Mouse (Mus musculus): ENCODE measurements at regions not wholly inside any gene's neighbourhood (a gene's known extent, or its start where the extent isn't known, plus 50 kb on each side); places are given as distances from the start of the nearest gene placed in this dataset.
A peak's percentile ranks its signal among the peaks of the same experiment; 100 is the strongest.

GRCm38 (mm10) chrX:142534780-142535179 lies 144.4 kb upstream of the Acsl4 start:
- Histone ChIP-seq H3K27ac (ENCODE audit: low read depth, low read length) (no peak overlapping the region), H3K9me3 (ENCODE audit: control insufficient read depth, low read length) (no peaks in the 10 kb centered on the region), H3K4me1 (ENCODE audit: control insufficient read depth, insufficient read depth, low read length) (no peaks in the 10 kb centered on the region), H3K36me3 (ENCODE audit: control insufficient read depth, insufficient read depth, low read length) (no peaks in the 10 kb centered on the region), H3K4me3 (ENCODE audit: low read depth, low read length) (no peak overlapping the region), H3K9ac (ENCODE audit: low read length) (no peak overlapping the region), H3K27me3 (ENCODE audit: control insufficient read depth, insufficient read depth, low read length) (no peaks in the 10 kb centered on the region), H3K4me2 (no peak overlapping the region)
- DNase-seq (ENCODE audit: low spot score, missing footprints), result no peak
- 39% methylated on average over 8 of the region's 8 CpGs for WGBS
- no peak for ATAC-seq (ENCODE audit: low FRiP score)

DNA sequence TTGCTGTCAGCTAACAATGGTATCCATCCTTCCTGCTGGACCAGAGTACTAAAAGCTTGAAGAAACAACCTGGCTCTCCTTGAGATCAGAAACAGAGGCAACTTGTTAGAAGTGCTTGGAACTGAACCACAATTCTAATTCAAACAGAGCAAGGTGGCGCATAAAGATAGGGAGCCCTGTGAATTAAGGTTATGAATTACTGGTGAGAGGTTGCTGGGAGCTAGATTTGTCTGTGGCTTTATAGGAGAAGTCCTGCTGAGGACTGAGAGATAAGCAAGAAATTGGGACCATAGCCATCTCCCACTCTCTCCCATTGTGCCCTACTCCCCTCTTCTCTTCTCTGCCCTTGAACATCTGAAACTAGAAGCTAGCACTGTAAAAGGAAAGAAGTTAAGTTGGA lies 145.2 kb upstream of the Acsl4 start:
- H3K4me1 ChIP-seq (ENCODE audit: control insufficient read depth, insufficient read depth, low read length), result no peaks in the 10 kb centered on the region
- H3K9me3 ChIP-seq (ENCODE audit: control insufficient read depth, low read length), result no peaks in the 10 kb centered on the region
- no peak overlapping the region for H3K27ac ChIP-seq (ENCODE audit: low read depth, low read length)
- no peak overlapping the region for H3K9ac ChIP-seq (ENCODE audit: low read length)
- H3K4me2 ChIP-seq, result no peak overlapping the region
- no peak overlapping the region for H3K4me3 ChIP-seq (ENCODE audit: low read depth, low read length)
- no peak for DNase-seq (ENCODE audit: low spot score, missing footprints)
- WGBS, result 88% methylated on average over 1 of the region's 1 CpGs
- H3K36me3 ChIP-seq (ENCODE audit: control insufficient read depth, insufficient read depth, low read length), result no peaks in the 10 kb centered on the region
- no peaks in the 10 kb centered on the region for H3K27me3 ChIP-seq (ENCODE audit: control insufficient read depth, insufficient read depth, low read length)
- no peak for ATAC-seq (ENCODE audit: low FRiP score)

DNA sequence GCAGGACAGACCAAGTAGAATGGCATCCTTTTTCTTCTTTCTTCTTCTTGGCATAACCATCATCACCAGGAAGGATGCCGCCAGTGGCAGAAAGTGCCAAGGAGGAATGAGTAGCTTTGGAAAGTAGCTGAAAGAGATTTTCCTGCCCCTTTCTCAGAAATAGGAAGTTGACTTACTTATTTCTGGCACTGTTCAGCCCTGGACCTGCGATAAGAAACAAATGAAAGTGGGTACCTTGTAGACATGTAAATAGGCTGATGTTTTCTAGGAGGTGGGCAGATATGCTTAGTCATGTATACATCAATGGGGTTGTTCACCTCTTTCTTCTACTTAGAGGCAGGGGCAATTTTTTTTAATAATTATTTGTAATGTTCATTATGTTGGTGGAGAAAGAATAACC lies 145.3 kb upstream of the Tmem164 start:
- Histone ChIP-seq H3K36me3 (ENCODE audit: control insufficient read depth, insufficient read depth, low read length) (no peaks in the 10 kb centered on the region), H3K27ac (ENCODE audit: low read depth, low read length) (no peak overlapping the region), H3K4me3 (ENCODE audit: low read depth, low read length) (no peak overlapping the region), H3K27me3 (ENCODE audit: control insufficient read depth, insufficient read depth, low read length) (no peaks in the 10 kb centered on the region), H3K9ac (ENCODE audit: low read length) (no peak overlapping the region), H3K4me1 (ENCODE audit: control insufficient read depth, insufficient read depth, low read length) (no peaks in the 10 kb centered on the region), H3K4me2 (no peak overlapping the region), H3K9me3 (ENCODE audit: control insufficient read depth, low read length) (no peaks in the 10 kb centered on the region)
- no peak for ATAC-seq (ENCODE audit: low FRiP score)
- DNase-seq (ENCODE audit: low spot score, missing footprints), result no peak
- 96% methylated on average over 2 of the region's 2 CpGs for WGBS

DNA sequence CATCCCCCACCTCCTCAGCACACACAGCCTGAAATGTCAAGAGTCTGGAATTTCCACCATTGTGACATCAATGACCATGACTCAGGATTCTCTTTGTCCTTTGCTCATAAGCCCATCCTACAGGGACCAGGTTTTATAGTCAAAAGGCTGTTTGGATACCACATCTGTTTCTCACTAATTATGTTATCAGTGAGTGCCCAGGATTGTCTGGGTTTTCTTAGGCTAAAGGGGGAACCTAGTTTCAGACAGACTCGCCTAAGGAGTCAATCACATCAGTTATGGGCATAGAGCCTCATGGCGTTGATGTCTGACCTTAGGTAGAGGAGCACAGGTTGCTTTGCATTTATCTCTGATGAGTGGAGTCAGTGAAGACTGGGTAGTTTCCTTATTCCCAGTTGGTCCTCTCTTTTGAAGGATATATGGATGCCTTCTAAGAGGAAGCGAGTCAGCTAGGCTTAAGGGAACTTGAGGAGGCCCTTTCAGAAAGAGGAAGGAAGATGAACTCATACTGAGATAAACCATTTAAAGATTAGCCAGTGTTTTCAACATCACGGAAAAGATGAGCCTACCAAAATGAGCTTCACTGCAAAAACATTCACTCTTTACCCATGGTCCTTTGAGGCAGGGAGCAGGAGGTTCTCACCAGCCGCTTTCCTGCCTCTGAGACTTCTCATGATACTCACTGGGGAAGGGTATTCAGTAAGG lies 143.8 kb upstream of the Tmem164 start:
- no peak for ATAC-seq (ENCODE audit: low FRiP score)
- no peak overlapping the region for H3K27ac ChIP-seq (ENCODE audit: low read depth, low read length)
- no peak overlapping the region for H3K9ac ChIP-seq (ENCODE audit: low read length)
- H3K36me3 ChIP-seq (ENCODE audit: control insufficient read depth, insufficient read depth, low read length), result no peaks in the 10 kb centered on the region
- no peak overlapping the region for H3K4me3 ChIP-seq (ENCODE audit: low read depth, low read length)
- H3K4me2 ChIP-seq, result no peak overlapping the region
- no peaks in the 10 kb centered on the region for H3K4me1 ChIP-seq (ENCODE audit: control insufficient read depth, insufficient read depth, low read length)
- no peaks in the 10 kb centered on the region for H3K27me3 ChIP-seq (ENCODE audit: control insufficient read depth, insufficient read depth, low read length)
- DNase-seq (ENCODE audit: low spot score, missing footprints), result no peak
- WGBS, result 83% methylated on average over 5 of the region's 5 CpGs
- H3K9me3 ChIP-seq (ENCODE audit: control insufficient read depth, low read length), result no peaks in the 10 kb centered on the region

DNA sequence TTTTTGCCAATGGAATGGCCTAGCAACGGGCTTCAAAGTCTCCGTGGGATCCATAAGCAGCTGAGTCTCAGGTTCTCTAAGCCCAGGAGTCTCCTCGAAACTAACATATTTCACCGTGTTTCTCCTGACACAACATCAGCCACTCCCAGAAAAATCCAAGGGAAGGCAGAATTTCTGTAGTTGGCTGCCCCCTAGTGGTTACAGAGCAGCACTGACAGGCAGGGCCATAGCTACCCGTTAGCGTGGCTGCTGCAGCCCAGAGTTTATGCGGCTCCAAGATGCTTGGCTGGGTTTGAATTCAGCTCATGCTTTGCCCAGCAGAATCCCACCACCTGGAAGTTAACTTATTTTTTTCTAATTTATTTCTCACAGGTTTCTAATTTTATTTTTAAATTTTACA lies 140.9 kb upstream of the Tmem164 start:
- H3K27ac ChIP-seq (ENCODE audit: low read depth, low read length), result no peak overlapping the region
- H3K27me3 ChIP-seq (ENCODE audit: control insufficient read depth, insufficient read depth, low read length), result no peaks in the 10 kb centered on the region
- no peak overlapping the region for H3K4me2 ChIP-seq
- H3K4me3 ChIP-seq (ENCODE audit: low read depth, low read length), result no peak overlapping the region
- DNase-seq (ENCODE audit: low spot score, missing footprints) (peak; percentile 91), ATAC-seq (ENCODE audit: low FRiP score) (peak; percentile 62; the same call in 1 of the 2 replicates)
- no peaks in the 10 kb centered on the region for H3K4me1 ChIP-seq (ENCODE audit: control insufficient read depth, insufficient read depth, low read length)
- no peak overlapping the region for H3K9ac ChIP-seq (ENCODE audit: low read length)
- H3K36me3 ChIP-seq (ENCODE audit: control insufficient read depth, insufficient read depth, low read length), result no peaks in the 10 kb centered on the region
- 11% methylated on average over 7 of the region's 7 CpGs for WGBS
- no peaks in the 10 kb centered on the region for H3K9me3 ChIP-seq (ENCODE audit: control insufficient read depth, low read length)

GRCm38 (mm10) chrX:142552196-142552595 lies 129.0 kb upstream of the Tmem164 start:
- H3K27me3 ChIP-seq (ENCODE audit: control insufficient read depth, insufficient read depth, low read length), result peaks cover 2% of the 10 kb centered on the region
- WGBS, result 82% methylated on average over 4 of the region's 4 CpGs

DNA sequence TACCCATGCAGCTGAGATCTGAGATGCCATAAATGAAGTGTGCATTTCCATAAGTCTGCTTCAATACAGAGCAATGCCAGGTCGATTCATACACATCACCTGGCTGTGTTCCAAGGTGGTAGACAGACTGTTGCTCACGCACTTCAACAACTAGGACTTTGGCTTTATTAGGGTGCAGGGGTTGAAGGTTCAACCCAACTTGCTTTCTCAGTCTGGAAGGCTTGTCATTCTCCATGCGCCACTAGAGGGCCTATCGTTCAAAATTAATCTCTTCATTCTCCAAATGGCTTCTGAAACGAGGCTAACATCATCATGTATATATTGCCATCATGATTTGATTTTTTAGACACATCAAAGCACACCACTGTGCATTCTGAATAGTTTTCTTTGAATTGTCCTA lies 127.0 kb upstream of the Tmem164 start:
- no peak for DNase-seq (ENCODE audit: low spot score, missing footprints)
- H3K4me1 ChIP-seq (ENCODE audit: control insufficient read depth, insufficient read depth, low read length), result no peaks in the 10 kb centered on the region
- WGBS, result 21% methylated on average over 5 of the region's 5 CpGs
- H3K4me3 ChIP-seq (ENCODE audit: low read depth, low read length), result no peak overlapping the region
- no peak overlapping the region for H3K9ac ChIP-seq (ENCODE audit: low read length)
- no peak overlapping the region for H3K27ac ChIP-seq (ENCODE audit: low read depth, low read length)
- peaks cover 2% of the 10 kb centered on the region for H3K27me3 ChIP-seq (ENCODE audit: control insufficient read depth, insufficient read depth, low read length)
- H3K4me2 ChIP-seq, result no peak overlapping the region
- no peak for ATAC-seq (ENCODE audit: low FRiP score)
- no peaks in the 10 kb centered on the region for H3K36me3 ChIP-seq (ENCODE audit: control insufficient read depth, insufficient read depth, low read length)
- H3K9me3 ChIP-seq (ENCODE audit: control insufficient read depth, low read length), result no peaks in the 10 kb centered on the region

More at GRCm38 (mm10) chrX:142552196-142552595, 129.0 kb upstream of the Tmem164 start:
- Histone ChIP-seq H3K4me3 (ENCODE audit: low read depth, low read length) (no peak overlapping the region), H3K9me3 (ENCODE audit: control insufficient read depth, low read length) (no peaks in the 10 kb centered on the region), H3K4me1 (ENCODE audit: control insufficient read depth, insufficient read depth, low read length) (no peaks in the 10 kb centered on the region), H3K27ac (ENCODE audit: low read depth, low read length) (no peak overlapping the region), H3K4me2 (no peak overlapping the region), H3K36me3 (ENCODE audit: control insufficient read depth, insufficient read depth, low read length) (no peaks in the 10 kb centered on the region), H3K9ac (ENCODE audit: low read length) (no peak overlapping the region)
- no peak for ATAC-seq (ENCODE audit: low FRiP score)
- no peak for DNase-seq (ENCODE audit: low spot score, missing footprints)

DNA sequence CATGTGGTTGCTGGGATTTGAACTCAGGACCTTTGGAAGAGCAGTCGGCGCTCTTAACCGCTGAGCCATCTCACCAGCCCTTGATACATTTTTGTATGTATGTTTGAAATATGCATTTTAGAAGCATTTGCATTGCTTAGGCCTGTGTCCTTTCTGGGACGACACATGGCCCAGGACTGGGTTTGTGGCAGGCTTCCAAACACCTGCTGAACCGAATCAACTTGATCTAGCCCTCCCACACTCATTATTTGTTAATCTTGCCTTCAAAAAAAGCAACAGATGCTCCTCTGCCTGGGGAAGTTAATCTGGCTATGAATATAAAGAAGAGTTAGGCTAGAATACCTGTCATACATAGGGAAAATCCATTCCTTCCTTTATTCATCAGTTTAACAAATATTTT lies 123.7 kb upstream of the Tmem164 start:
- ATAC-seq (ENCODE audit: low FRiP score) (no peak), DNase-seq (ENCODE audit: low spot score, missing footprints) (no peak)
- Histone ChIP-seq H3K27ac (ENCODE audit: low read depth, low read length) (no peak overlapping the region), H3K36me3 (ENCODE audit: control insufficient read depth, insufficient read depth, low read length) (no peaks in the 10 kb centered on the region), H3K27me3 (ENCODE audit: control insufficient read depth, insufficient read depth, low read length) (no peaks in the 10 kb centered on the region; the same call in 1 of the 2 replicates), H3K4me2 (no peak overlapping the region), H3K4me1 (ENCODE audit: control insufficient read depth, insufficient read depth, low read length) (no peaks in the 10 kb centered on the region), H3K9ac (ENCODE audit: low read length) (no peak overlapping the region), H3K9me3 (ENCODE audit: control insufficient read depth, low read length) (no peaks in the 10 kb centered on the region), H3K4me3 (ENCODE audit: low read depth, low read length) (no peak overlapping the region)
- 93% methylated on average over 5 of the region's 5 CpGs for WGBS

DNA sequence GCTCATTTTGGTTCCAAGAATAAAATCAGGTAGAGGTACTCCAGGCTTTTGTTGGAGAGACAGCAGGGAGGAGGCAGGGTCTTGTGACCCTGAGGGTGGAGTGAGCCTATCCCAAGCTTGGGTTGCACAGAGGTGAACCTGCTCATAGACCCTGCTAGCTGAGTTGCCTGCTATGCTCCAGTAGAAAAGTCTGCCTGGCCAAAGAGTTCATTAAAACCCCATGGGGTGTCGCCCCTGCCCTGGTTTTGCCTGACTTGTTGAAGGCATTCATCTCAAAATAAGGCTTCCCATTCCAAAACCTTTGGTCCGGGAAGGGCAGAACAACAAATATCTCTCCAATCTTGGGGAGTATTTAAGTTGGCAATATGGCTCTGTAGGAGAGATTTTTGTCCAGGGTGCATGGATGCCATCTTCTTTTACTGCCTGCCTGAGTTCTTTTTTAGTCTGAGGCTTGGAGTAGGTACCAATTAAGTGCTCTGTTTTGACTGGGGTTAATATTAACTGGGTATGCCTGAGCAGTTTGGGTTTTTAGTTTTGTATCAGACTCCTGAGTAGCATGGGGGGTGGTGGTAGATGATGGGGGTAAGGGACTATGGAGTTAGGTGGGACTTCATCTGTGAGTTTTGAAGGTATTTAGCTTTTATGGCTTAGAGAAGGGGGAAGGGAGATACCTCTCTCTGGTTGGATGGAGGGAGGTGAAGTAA lies 120.8 kb upstream of the Tmem164 start:
- 71% methylated on average over 2 of the region's 2 CpGs for WGBS
- Histone ChIP-seq H3K27ac (ENCODE audit: low read depth, low read length) (no peak overlapping the region), H3K4me3 (ENCODE audit: low read depth, low read length) (no peak overlapping the region), H3K9ac (ENCODE audit: low read length) (no peak overlapping the region), H3K4me2 (no peak overlapping the region), H3K4me1 (ENCODE audit: control insufficient read depth, insufficient read depth, low read length) (no peaks in the 10 kb centered on the region), H3K36me3 (ENCODE audit: control insufficient read depth, insufficient read depth, low read length) (no peaks in the 10 kb centered on the region), H3K9me3 (ENCODE audit: control insufficient read depth, low read length) (no peaks in the 10 kb centered on the region), H3K27me3 (ENCODE audit: control insufficient read depth, insufficient read depth, low read length) (no peaks in the 10 kb centered on the region; the same call in 1 of the 2 replicates)
- no peak for DNase-seq (ENCODE audit: low spot score, missing footprints)
- no peak for ATAC-seq (ENCODE audit: low FRiP score)

Measured in midbrain, embryonic 11.5 days (tissue).